Mouse (Mus musculus): ENCODE results near the gene Nek10.

GRCm38 (mm10) chr14:14949023-14949422 lies 145.8 kb downstream of the Nek10 start:
- TF ChIP-seq EP300 (IDR thresholded peaks at IDR 0.05; ENCODE audit: insufficient read depth, low read depth, low read length): no peak
- TF ChIP-seq POLR2A (IDR thresholded peaks at IDR 0.05; ENCODE audit: insufficient read depth, low read depth, low read length): no peak
- no peak for TF ChIP-seq CTCF (IDR thresholded peaks at IDR 0.05)

Data from heart, adult 2 months (tissue).